Mouse (Mus musculus): ENCODE measurements around the gene Ctnna3.
"Not testable (repeated sequence)": the region's sequence is repeated elsewhere in the genome, so short reads cannot be mapped to it uniquely, and the experiment has no call there.

Ctnna3 gene

GRCm38 (mm10) chr10:64901726-64902125, 1471.8 kb downstream of the Ctnna3 start:
- no peak for DNase-seq (ENCODE audit: low spot score)

DNA sequence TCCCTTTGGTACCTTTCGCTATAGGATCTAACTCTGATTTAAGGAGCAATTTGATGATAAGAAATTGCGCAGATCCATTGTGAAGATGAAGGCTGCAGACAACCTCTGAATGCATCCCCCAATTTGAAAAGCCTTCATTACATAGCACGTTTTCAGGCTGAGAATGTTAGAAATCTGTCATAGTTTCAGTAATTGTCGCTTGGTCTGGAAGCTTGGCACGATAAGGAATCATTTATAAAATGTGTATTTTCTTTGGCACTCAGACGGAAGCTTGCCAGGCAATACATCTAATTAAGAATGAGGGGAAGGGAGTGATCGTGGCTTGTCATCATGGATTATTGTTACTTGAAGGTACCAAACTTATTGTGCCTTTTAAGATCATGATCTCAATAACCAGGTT, 1511.1 kb downstream of the Ctnna3 start:
- DNase-seq (ENCODE audit: low spot score): no peak

DNA sequence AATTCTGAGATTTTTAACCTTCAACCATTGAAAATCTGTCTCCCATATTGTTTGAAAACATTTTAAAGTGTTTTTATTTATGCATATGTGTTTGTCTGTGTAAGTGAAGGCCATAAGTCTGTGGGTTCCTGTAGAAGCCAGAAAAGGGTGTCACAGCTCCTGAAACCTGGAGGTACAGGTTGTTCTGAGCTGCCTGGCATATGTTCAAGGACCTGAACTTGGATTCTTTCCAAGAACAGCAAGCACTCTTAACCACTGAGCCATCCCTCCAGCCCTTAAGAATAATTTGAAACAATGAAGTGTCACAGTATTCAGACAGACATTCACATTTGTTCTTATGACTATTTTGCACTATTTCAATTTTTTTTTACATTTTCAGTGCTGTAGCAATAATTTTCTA, 1528.5 kb downstream of the Ctnna3 start:
- DNase-seq (ENCODE audit: low spot score): no peak

DNA sequence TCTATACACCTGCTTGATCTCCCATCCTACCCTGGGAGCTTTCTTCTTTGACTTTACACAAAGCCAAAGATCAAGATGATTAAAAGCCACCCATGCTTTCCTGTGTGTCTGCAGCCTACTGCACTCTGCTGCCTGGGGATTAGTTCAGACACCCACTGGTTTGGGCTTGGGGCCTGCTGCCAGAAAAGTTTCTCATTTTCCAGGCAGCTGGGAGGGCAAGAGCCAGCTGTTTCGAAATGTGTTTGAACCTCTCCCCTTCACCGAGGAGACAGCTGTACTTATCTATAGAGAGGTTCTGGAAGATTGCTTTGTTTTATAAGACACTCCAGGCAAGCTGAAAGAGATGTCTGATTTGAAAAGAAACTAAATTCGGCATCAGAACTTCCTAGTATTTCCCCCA, 1563.0 kb downstream of the Ctnna3 start:
- peak; percentile 5 for DNase-seq (ENCODE audit: low spot score)

DNA sequence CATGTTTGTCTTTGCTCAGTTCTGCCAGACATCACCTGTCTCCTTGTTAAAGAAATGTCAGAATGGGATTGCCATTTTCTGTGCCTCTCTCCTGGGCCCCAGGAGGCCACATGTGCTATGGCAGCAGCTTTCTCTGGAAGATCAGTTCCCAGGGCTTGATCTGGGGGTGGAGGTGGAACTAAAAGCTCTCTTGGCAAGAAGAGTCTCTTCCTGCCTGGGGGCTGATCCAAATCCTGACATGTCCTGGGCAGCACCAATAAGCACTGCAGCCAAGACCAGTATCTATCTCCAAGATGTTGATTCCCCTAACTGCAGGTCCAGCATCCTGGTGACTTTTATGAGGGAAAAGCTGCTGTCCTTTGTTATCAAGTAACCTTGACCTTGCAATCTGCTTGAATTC, 1583.6 kb downstream of the Ctnna3 start:
- peak; percentile 4 for DNase-seq (ENCODE audit: low spot score)

- DNase-seq (ENCODE audit: low spot score): no peak
These were observed 1592.8 kb downstream of the Ctnna3 start for GRCm38 (mm10) chr10:65022667-65023066.

DNA sequence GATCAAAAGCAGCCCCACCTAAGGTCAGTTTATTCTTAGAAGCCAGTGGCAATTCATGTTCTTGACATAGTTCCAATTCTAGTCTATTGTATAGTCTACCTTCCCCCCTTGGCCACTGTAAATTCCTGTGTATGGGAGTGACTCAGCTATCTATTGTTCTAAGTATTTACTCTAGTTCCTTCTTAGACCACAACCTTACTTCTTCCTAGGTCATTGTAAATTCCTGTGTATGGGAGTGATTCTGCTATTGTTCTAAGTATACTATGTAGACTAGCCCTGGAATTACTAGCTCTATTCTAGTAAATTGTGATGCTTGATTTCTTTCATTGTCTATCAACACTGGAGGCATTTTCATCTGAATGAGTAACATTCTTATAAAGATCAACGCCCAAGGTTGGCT, 1603.6 kb downstream of the Ctnna3 start:
- not testable (repeated sequence) for DNase-seq (ENCODE audit: low spot score)
